Mouse (Mus musculus): Measurements from ENCODE around the gene H2-Ob. TPM values are rescaled to one million over a fixed set of nuclear protein-coding genes. Genes with fewer than 3 reads are reported as not detected.

The H2-Ob gene
- polyA plus RNA-seq (2012; ENCODE audit: insufficient read depth, insufficient read length, low replicate concordance, missing spikeins): not detected in 2 replicates

DNA sequence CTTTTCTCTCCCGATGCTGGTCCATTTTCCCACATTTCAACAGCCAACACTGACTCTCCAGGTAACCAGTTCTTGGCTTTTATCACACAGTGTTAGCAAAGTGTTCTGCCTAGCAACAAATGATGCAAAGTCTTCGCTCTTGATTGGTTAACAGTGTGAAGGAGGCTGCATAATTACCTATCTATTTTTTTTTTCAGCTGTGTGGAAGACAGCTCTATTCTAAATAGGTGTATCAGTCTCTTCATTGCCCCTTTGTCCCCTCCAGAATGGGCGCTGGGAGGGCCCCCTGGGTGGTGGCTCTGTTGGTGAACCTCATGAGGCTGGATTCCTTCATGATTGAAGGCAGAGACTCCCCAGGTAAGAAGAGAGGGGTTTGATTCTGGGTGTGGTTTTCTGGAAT lies at the start of gene H2-Ob:
TSS of gene H2-Ob (plus strand) at position 198 of the 400 bp plus-strand sequence.
- Histone ChIP-seq H3K4me3 (ENCODE audit: insufficient read depth, low read depth, low read length) (no peak within 1 kb of the TSS), H3K27ac (ENCODE audit: insufficient read depth, low read depth, low read length) (no peak within 1 kb of the TSS), H3K4me1 (ENCODE audit: control insufficient read depth, insufficient read depth, low read length) (no peaks in the 10 kb centered on the region)
- WGBS: 57% methylated on average over 3 of the region's 3 CpGs
- no peak for TF ChIP-seq CTCF (IDR thresholded peaks at IDR 0.05; ENCODE audit: insufficient read depth, low read depth, low read length)
- TF ChIP-seq POLR2A (IDR thresholded peaks at IDR 0.05; ENCODE audit: insufficient read depth, low read depth, low read length): no peak

- Histone ChIP-seq H3K4me1 (ENCODE audit: control insufficient read depth, insufficient read depth, low read length) (peaks cover 20% of the 10 kb centered on the region), H3K4me3 (ENCODE audit: insufficient read depth, low read depth, low read length) (no peak overlapping the region), H3K27ac (ENCODE audit: insufficient read depth, low read depth, low read length) (no peak overlapping the region)
- no peak for TF ChIP-seq POLR2A (IDR thresholded peaks at IDR 0.05; ENCODE audit: insufficient read depth, low read depth, low read length)
- TF ChIP-seq CTCF (IDR thresholded peaks at IDR 0.05; ENCODE audit: insufficient read depth, low read depth, low read length): no peak
- 88% methylated on average over 6 of the region's 6 CpGs for WGBS
Observed at GRCm38 (mm10) chr17:34188986-34189385, 49.7 kb upstream of the H2-Ob start.

- Histone ChIP-seq H3K4me1 (ENCODE audit: control insufficient read depth, insufficient read depth, low read length) (peaks cover 16% of the 10 kb centered on the region), H3K4me3 (ENCODE audit: insufficient read depth, low read depth, low read length) (no peak overlapping the region), H3K27ac (ENCODE audit: insufficient read depth, low read depth, low read length) (no peak overlapping the region)
- TF ChIP-seq POLR2A (IDR thresholded peaks at IDR 0.05; ENCODE audit: insufficient read depth, low read depth, low read length) (no peak), CTCF (IDR thresholded peaks at IDR 0.05; ENCODE audit: insufficient read depth, low read depth, low read length) (no peak)
- 36% methylated on average over 16 of the region's 16 CpGs for WGBS
Observed at GRCm38 (mm10) chr17:34192852-34193251, 45.9 kb upstream of the H2-Ob start.

- Histone ChIP-seq H3K4me3 (ENCODE audit: insufficient read depth, low read depth, low read length) (no peak overlapping the region), H3K27ac (ENCODE audit: insufficient read depth, low read depth, low read length) (no peak overlapping the region), H3K4me1 (ENCODE audit: control insufficient read depth, insufficient read depth, low read length) (peaks cover 17% of the 10 kb centered on the region)
- no peak for TF ChIP-seq CTCF (IDR thresholded peaks at IDR 0.05; ENCODE audit: insufficient read depth, low read depth, low read length)
- no peak for TF ChIP-seq POLR2A (IDR thresholded peaks at IDR 0.05; ENCODE audit: insufficient read depth, low read depth, low read length)
- 65% methylated on average over 8 of the region's 8 CpGs for WGBS
Observed at GRCm38 (mm10) chr17:34193468-34193867, 45.2 kb upstream of the H2-Ob start.

DNA sequence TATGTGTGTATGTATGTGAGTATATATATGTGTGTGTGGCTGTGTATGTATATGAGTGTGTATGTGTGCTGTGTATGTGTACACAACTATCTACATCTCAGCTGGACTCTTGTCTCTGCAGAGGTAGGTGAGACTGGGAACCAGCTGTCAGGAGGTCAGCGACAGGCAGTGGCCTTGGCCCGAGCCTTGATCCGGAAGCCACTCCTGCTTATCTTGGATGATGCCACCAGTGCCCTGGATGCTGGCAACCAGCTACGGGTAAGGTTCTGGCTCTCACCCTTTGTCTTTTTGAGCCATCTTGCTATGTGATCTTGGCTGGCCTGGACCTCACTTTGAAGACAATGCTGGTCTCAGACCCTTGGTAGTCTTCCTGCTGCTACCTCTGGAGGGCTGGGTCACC lies 44.0 kb upstream of the H2-Ob start:
- TF ChIP-seq POLR2A (IDR thresholded peaks at IDR 0.05; ENCODE audit: insufficient read depth, low read depth, low read length): no peak
- no peak for TF ChIP-seq CTCF (IDR thresholded peaks at IDR 0.05; ENCODE audit: insufficient read depth, low read depth, low read length)
- Histone ChIP-seq H3K4me3 (ENCODE audit: insufficient read depth, low read depth, low read length) (no peak overlapping the region), H3K4me1 (ENCODE audit: control insufficient read depth, insufficient read depth, low read length) (peaks cover 15% of the 10 kb centered on the region), H3K27ac (ENCODE audit: insufficient read depth, low read depth, low read length) (no peak overlapping the region)
- whole genome bisulfite sequencing: 84% methylated on average over 4 of the region's 4 CpGs

- H3K4me1 ChIP-seq (ENCODE audit: control insufficient read depth, insufficient read depth, low read length): peaks cover 15% of the 10 kb centered on the region
- no peak for TF ChIP-seq POLR2A (IDR thresholded peaks at IDR 0.05; ENCODE audit: insufficient read depth, low read depth, low read length)
- TF ChIP-seq CTCF (IDR thresholded peaks at IDR 0.05; ENCODE audit: insufficient read depth, low read depth, low read length): no peak
- H3K27ac ChIP-seq (ENCODE audit: insufficient read depth, low read depth, low read length): no peak overlapping the region
- no peak overlapping the region for H3K4me3 ChIP-seq (ENCODE audit: insufficient read depth, low read depth, low read length)
- 62% methylated on average over 12 of the region's 12 CpGs for WGBS
Observed at GRCm38 (mm10) chr17:34196491-34196890, 42.2 kb upstream of the H2-Ob start.

DNA sequence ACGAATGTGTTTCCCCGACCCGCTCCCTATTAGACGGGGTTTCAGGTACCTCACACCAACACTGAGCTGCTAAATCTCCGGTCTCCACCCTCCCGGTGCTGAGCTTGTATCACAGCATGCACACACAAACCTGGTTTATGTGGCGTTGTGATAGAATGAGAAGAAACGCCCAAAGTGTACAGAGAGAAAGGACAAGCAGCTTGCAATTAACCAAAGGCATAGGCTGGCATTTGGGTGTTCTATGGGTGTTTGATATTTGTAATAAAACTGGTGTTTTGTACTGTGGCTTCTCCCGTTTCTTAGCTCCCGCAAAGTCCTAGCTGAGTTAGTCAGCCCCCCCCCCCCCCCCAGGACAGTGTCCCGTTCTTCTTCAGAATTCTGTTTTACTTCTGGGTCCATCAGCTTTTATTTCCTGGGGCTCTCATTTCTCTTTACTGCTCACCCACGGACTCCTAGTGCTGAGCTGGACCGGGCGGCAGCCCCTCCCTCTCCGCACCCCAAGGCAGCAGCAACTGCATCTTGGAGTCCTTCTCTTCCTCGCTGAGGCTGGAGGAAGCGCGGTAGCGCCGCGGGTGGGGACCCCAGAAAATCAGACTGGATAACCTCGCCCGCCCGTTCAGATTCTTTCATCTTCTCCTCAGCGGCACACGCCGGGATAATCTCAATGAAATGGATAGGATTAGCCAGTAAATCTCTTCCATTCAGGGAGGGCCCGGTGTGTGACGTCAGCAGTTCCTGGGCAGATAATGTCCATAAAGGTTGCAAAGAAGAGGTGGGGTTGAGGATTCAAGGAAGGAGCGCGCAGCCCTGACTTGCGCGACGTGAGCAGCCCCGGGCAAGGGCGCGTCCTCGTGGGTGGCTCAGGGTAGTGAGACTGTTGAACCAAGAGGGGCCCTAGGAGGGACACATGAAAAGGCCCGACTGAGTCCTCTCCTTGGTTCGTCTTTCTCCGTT lies 41.5 kb upstream of the H2-Ob start, which contains the start of gene Psmb8:
TSS of gene Psmb8 (plus strand) at position 781 of the 954 bp plus-strand sequence.
- TF ChIP-seq POLR2A (IDR thresholded peaks at IDR 0.05; ENCODE audit: insufficient read depth, low read depth, low read length) (no peak), CTCF (IDR thresholded peaks at IDR 0.05; ENCODE audit: insufficient read depth, low read depth, low read length) (no peak)
- WGBS: 8% methylated on average over 41 of the region's 41 CpGs
- peaks cover 15% of the 10 kb centered on the region for H3K4me1 ChIP-seq (ENCODE audit: control insufficient read depth, insufficient read depth, low read length)
- H3K4me3 ChIP-seq (ENCODE audit: insufficient read depth, low read depth, low read length): peak within 1 kb of the TSS; percentile 49
- H3K27ac ChIP-seq (ENCODE audit: insufficient read depth, low read depth, low read length): no peak within 1 kb of the TSS

DNA sequence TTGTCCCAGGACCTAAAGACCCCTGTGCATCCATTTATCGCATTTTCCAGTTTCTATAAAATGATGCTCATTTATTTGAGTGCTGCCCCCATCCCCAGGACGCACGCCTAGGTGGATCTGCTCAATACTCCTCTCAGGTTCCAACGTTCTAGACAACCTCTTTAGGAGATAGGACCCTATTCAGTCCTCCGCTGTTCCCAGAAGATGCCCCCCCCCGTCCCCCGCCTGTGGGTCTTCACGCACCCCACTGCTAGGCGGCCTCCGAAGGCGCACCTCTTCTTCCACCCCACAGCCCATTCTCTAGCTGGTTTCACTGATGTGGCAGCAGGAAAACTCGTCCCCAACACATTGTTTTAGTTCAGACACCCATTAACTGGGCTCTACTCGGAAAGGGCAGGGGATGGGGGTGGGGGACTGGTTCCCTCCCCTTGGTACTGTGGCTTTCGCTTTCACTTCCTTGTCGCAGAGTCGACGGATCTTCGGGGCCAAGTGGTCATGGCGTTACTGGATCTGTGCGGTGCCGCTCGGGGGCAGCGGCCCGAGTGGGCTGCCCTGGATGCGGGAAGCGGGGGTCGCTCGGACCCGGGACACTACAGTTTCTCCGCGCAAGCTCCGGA lies 40.7 kb upstream of the H2-Ob start:
- 2% methylated on average over 32 of the region's 32 CpGs for WGBS
- peak overlapping the region; percentile 49 for H3K4me3 ChIP-seq (ENCODE audit: insufficient read depth, low read depth, low read length)
- H3K27ac ChIP-seq (ENCODE audit: insufficient read depth, low read depth, low read length): no peak overlapping the region
- H3K4me1 ChIP-seq (ENCODE audit: control insufficient read depth, insufficient read depth, low read length): peaks cover 15% of the 10 kb centered on the region
- TF ChIP-seq POLR2A (IDR thresholded peaks at IDR 0.05; ENCODE audit: insufficient read depth, low read depth, low read length) (no peak), CTCF (IDR thresholded peaks at IDR 0.05; ENCODE audit: insufficient read depth, low read depth, low read length) (no peak)

GRCm38 (mm10) chr17:34198521-34198912 lies 40.2 kb upstream of the H2-Ob start:
- 14% methylated on average over 11 of the region's 11 CpGs for WGBS
- peak overlapping the region; percentile 49 for H3K4me3 ChIP-seq (ENCODE audit: insufficient read depth, low read depth, low read length)

More at GRCm38 (mm10) chr17:34198521-34198912, 40.2 kb upstream of the H2-Ob start:
- Histone ChIP-seq H3K27ac (ENCODE audit: insufficient read depth, low read depth, low read length) (no peak overlapping the region), H3K4me1 (ENCODE audit: control insufficient read depth, insufficient read depth, low read length) (peaks cover 15% of the 10 kb centered on the region)
- TF ChIP-seq POLR2A (IDR thresholded peaks at IDR 0.05; ENCODE audit: insufficient read depth, low read depth, low read length): no peak
- no peak for TF ChIP-seq CTCF (IDR thresholded peaks at IDR 0.05; ENCODE audit: insufficient read depth, low read depth, low read length)

Measured in olfactory bulb, adult 2 months (tissue).